Mouse (Mus musculus) heart, embryonic 16.5 days (tissue): Measurements from ENCODE around the gene Stxbp6. TPM values are rescaled to one million over a fixed set of nuclear protein-coding genes. Genes with fewer than 3 reads are reported as not detected.

Source experiments
- ATAC-seq: fragments of 200-750 bp; cut with Nextera tagmentation; replicated peaks from 2 replicates; pipeline ENCODE4 v1.8.0; 2017; ENCODE audit warnings: moderate number of reproducible peaks; ENCODE audit not compliant: insufficient read depth, low FRiP score; ENCODE audit errors: extremely low read depth
- H3K27ac ChIP-seq: fragments of 300-500 bp; sonication (generic); 2 replicates; pipeline ENCODE4 v1.5.1; 2014; ENCODE audit warnings: mild to moderate bottlenecking, low read length, control low read depth, moderate library complexity
- H3K27me3 ChIP-seq: fragments of 300-500 bp; sonication (generic); 2 replicates; pipeline ENCODE4 v1.6.1; 2014; ENCODE audit warnings: low read length, mixed read lengths; ENCODE audit not compliant: control insufficient read depth, insufficient read depth
- H3K36me3 ChIP-seq: fragments of 300-500 bp; sonication (generic); 2 replicates; pipeline ENCODE4 v1.6.1; 2014; ENCODE audit not compliant: control insufficient read depth, insufficient read depth
- H3K4me1 ChIP-seq: fragments of 300-500 bp; sonication (generic); 2 replicates; pipeline ENCODE4 v1.6.1; 2014; ENCODE audit warnings: low read length, mixed read lengths; ENCODE audit not compliant: control insufficient read depth, insufficient read depth
- H3K4me2 ChIP-seq: fragments of 300-500 bp; sonication (generic); 2 replicates; pipeline ENCODE4 v1.6.1; 2014; ENCODE audit warnings: low read depth, mild to moderate bottlenecking, control low read depth, low read length
- H3K4me3 ChIP-seq: fragments of 300-500 bp; sonication (generic); 2 replicates; pipeline ENCODE4 v1.5.1; 2014; ENCODE audit warnings: mild to moderate bottlenecking, control low read depth, low read length
- H3K9ac ChIP-seq: fragments of 300-500 bp; sonication (generic); 2 replicates; pipeline ENCODE4 v1.6.1; 2014; ENCODE audit warnings: low read length, control low read depth
- H3K9me3 ChIP-seq: fragments of 300-500 bp; sonication (generic); replicated peaks from 2 replicates; pipeline ENCODE4 v1.6.1; 2016; ENCODE audit warnings: low read length; ENCODE audit not compliant: control insufficient read depth
- polyA plus RNA-seq: library from polyadenylated mRNA; unstranded; fragments of >200 nt; fragmentation: Nextera tagmentation; extraction: Ambion mirVana; gene quantifications from 2 replicates; pipeline ENCODE4 v1.2.1, GENCODE M21; 2015

The Stxbp6 gene
- polyA plus RNA-seq, 1 experiment from 2014 or later = 14.3 TPM

- H3K4me3 ChIP-seq = no peak overlapping the region
- no peak overlapping the region for H3K9ac ChIP-seq
- ATAC-seq = no peak
- no peaks in the 10 kb centered on the region for H3K4me1 ChIP-seq
- H3K4me2 ChIP-seq = no peak overlapping the region
- no peaks in the 10 kb centered on the region for H3K36me3 ChIP-seq
- no peaks in the 10 kb centered on the region for H3K27me3 ChIP-seq
- no peaks in the 10 kb centered on the region for H3K9me3 ChIP-seq
- H3K27ac ChIP-seq = no peak overlapping the region
These were observed 270.3 kb downstream of the Stxbp6 start for GRCm38 (mm10) chr12:44804213-44804612.
